Mouse (Mus musculus) limb, embryonic 12.5 days (tissue): ENCODE data around the gene Krtap5-1. TPM values are rescaled to one million over a fixed set of nuclear protein-coding genes. Genes with fewer than 3 reads are reported as not detected.

Experiments
- ATAC-seq: fragments of 200-750 bp; cut with Nextera tagmentation; 2 replicates; pipeline ENCODE4 v1.8.0; 2017; ENCODE audit warnings: low read depth, moderate TSS enrichment; ENCODE audit not compliant: insufficient number of reproducible peaks, insufficient read depth, low FRiP score, low TSS enrichment
- H3K27ac ChIP-seq: fragments of 300-500 bp; sonication (generic); 2 replicates; pipeline ENCODE4 v1.5.1; 2016; ENCODE audit warnings: mild to moderate bottlenecking, moderate library complexity
- H3K27me3 ChIP-seq: fragments of 300-500 bp; sonication (generic); 2 replicates; pipeline ENCODE4 v1.6.1; 2016; ENCODE audit warnings: mild to moderate bottlenecking, moderate library complexity
- H3K36me3 ChIP-seq: fragments of 300-500 bp; sonication (generic); 2 replicates; pipeline ENCODE4 v1.6.1; 2016; ENCODE audit warnings: mild to moderate bottlenecking, moderate library complexity
- H3K4me1 ChIP-seq: fragments of 300-500 bp; sonication (generic); replicated peaks from 2 replicates; pipeline ENCODE4 v1.6.1; 2016
- H3K4me2 ChIP-seq: fragments of 300-500 bp; sonication (generic); 2 replicates; pipeline ENCODE4 v1.6.1; 2016; ENCODE audit warnings: mild to moderate bottlenecking, moderate library complexity
- H3K4me3 ChIP-seq: fragments of 300-500 bp; sonication (generic); replicated peaks from 2 replicates; pipeline ENCODE4 v1.5.1; 2016; ENCODE audit warnings: mild to moderate bottlenecking
- H3K9ac ChIP-seq: fragments of 300-500 bp; sonication (generic); replicated peaks from 2 replicates; pipeline ENCODE4 v1.6.1; 2016; ENCODE audit warnings: mild to moderate bottlenecking, moderate library complexity
- H3K9me3 ChIP-seq: fragments of 300-500 bp; sonication (generic); 2 replicates; pipeline ENCODE4 v1.6.1; 2016; ENCODE audit warnings: mild to moderate bottlenecking, moderate library complexity
- WGBS: fragments of 180-500 bp; shearing (Covaris S2); methylation state at CpG from one replicate; pipeline ENCODE4 v1.1.7; 2016; 5-methylcytosine and 5-hydroxymethylcytosine counted together
- polyA plus RNA-seq: library from polyadenylated mRNA; unstranded; fragments of >200 nt; fragmentation: Nextera tagmentation; extraction: Ambion mirVana; gene quantifications from 2 replicates; pipeline ENCODE4 v1.2.1, GENCODE M21; 2016

Gene Krtap5-1
- polyA plus RNA-seq, 1 experiment from 2014 or later, result not detected

GRCm38 (mm10) chr7:142255517-142255916, 41.4 kb downstream of the Krtap5-1 start:
- H3K27ac ChIP-seq, result no peak overlapping the region
- no peaks in the 10 kb centered on the region for H3K36me3 ChIP-seq
- no peak overlapping the region for H3K4me2 ChIP-seq
- H3K9ac ChIP-seq, result no peak overlapping the region
- no peak overlapping the region for H3K4me3 ChIP-seq
- ATAC-seq, result no peak
- WGBS, result 0% methylated on average over 2 of the region's 2 CpGs
- no peaks in the 10 kb centered on the region for H3K4me1 ChIP-seq
- H3K27me3 ChIP-seq, result 0 out of 2 replicates have a peak, but pooled peaks cover 11% of the 10 kb centered on the region
- H3K9me3 ChIP-seq, result no peaks in the 10 kb centered on the region

GRCm38 (mm10) chr7:142249824-142250223, 47.1 kb downstream of the Krtap5-1 start:
- 0% methylated on average over 1 of the region's 1 CpGs for WGBS
- Histone ChIP-seq H3K9ac (no peak overlapping the region), H3K36me3 (no peaks in the 10 kb centered on the region), H3K9me3 (no peaks in the 10 kb centered on the region), H3K27me3 (0 out of 2 replicates have a peak, but pooled peaks cover 4% of the 10 kb centered on the region), H3K27ac (no peak overlapping the region), H3K4me1 (no peaks in the 10 kb centered on the region), H3K4me3 (no peak overlapping the region), H3K4me2 (no peak overlapping the region)
- no peak for ATAC-seq

Other genes starting within 250 kb of the Krtap5-1 start
- gene Mob2, start 236.1 kb downstream of the Krtap5-1 start, polyA plus RNA-seq, result 62.2 and 64.1 TPM in 2 replicates
- gene Dusp8, start 201.3 kb downstream of the Krtap5-1 start, polyA plus RNA-seq, result 0.88 and 1.0 TPM in 2 replicates
- gene Gm45618, start 176.4 kb downstream of the Krtap5-1 start, polyA plus RNA-seq, result not detected in 2 replicates
- gene Gm39115, start 161.1 kb downstream of the Krtap5-1 start, polyA plus RNA-seq, result not detected in 2 replicates
- gene Gm45337, start 152.5 kb downstream of the Krtap5-1 start, polyA plus RNA-seq, result not detected in 2 replicates
- not detected in 2 replicates for gene Gm29735, start 140.0 kb downstream of the Krtap5-1 start, polyA plus RNA-seq
- gene Gm4553, start 131.4 kb downstream of the Krtap5-1 start, polyA plus RNA-seq, result not detected in 2 replicates
- not detected in 2 replicates for gene Krtap5-2, start 121.1 kb downstream of the Krtap5-1 start, polyA plus RNA-seq
- gene Gm10153, start 106.7 kb downstream of the Krtap5-1 start, polyA plus RNA-seq, result not detected in 2 replicates
- gene Krtap5-3, start 95.8 kb downstream of the Krtap5-1 start, polyA plus RNA-seq, result not detected in 2 replicates
- not detected in 2 replicates for gene Gm7579, start 85.3 kb downstream of the Krtap5-1 start, polyA plus RNA-seq
- not detected in 2 replicates for gene Krtap5-5, start 67.1 kb downstream of the Krtap5-1 start, polyA plus RNA-seq
- gene Gm40460, start 56.0 kb downstream of the Krtap5-1 start, polyA plus RNA-seq, result not detected in 2 replicates
- not detected in 2 replicates for gene Gm2431, start 38.8 kb downstream of the Krtap5-1 start, polyA plus RNA-seq
- not detected in 2 replicates for gene Gm4559, start 22.8 kb downstream of the Krtap5-1 start, polyA plus RNA-seq
- not detected in 2 replicates for gene Krtap5-4, start 6.4 kb upstream of the Krtap5-1 start, polyA plus RNA-seq
- gene Ifitm10, start 76.6 kb upstream of the Krtap5-1 start, polyA plus RNA-seq, result 0.27 and 0.33 TPM in 2 replicates
- gene Gm49369, start 85.5 kb upstream of the Krtap5-1 start, polyA plus RNA-seq, result 0.63 and 3.4 TPM in 2 replicates
- 135 and 145 TPM in 2 replicates for gene Ctsd, start 90.9 kb upstream of the Krtap5-1 start, polyA plus RNA-seq
- 0.60 TPM in 1 of 2 replicates, not detected in the other for gene Syt8, start 137.7 kb upstream of the Krtap5-1 start, polyA plus RNA-seq
- 14.4 and 15.3 TPM in 2 replicates for gene Tnni2, start 144.7 kb upstream of the Krtap5-1 start, polyA plus RNA-seq
- gene Lsp1, start 163.7 kb upstream of the Krtap5-1 start, polyA plus RNA-seq, result 30.2 and 30.3 TPM in 2 replicates
- gene Tnnt3, start 201.7 kb upstream of the Krtap5-1 start, polyA plus RNA-seq, result 14.3 and 17.3 TPM in 2 replicates
- gene Mrpl23, start 235.6 kb upstream of the Krtap5-1 start, polyA plus RNA-seq, result 29.4 and 33.3 TPM in 2 replicates